Mouse (Mus musculus) erythroblast, adult 5-6 weeks (primary cell): ENCODE measurements around the gene Serhl. TPM values are rescaled to one million over a fixed set of nuclear protein-coding genes. Genes with fewer than 3 reads are reported as not detected.
"Not testable (repeated sequence)": the region's sequence is repeated elsewhere in the genome, so short reads cannot be mapped to it uniquely, and the experiment has no call there.

ENCODE experiments used
- ATAC-seq: replicated peaks from 2 replicates; pipeline ENCODE4 v1.8.0; 2016; ENCODE audit warnings: moderate number of reproducible peaks, mild to moderate bottlenecking, moderate TSS enrichment, inconsistent platforms; ENCODE audit not compliant: poor library complexity, low FRiP score, severe bottlenecking
- total RNA-seq, 2 experiments: library from RNA; stranded (forward) in 1 of 2; stranded (reverse) in 1 of 2; fragments of 150-400 nt in 1 of 2; fragments of 200-764, 138-1000 nt in 1 of 2; gene quantifications; 2 replicates each; pipeline versions ENCODE4 v1.2.3 to v1.2.4; 2015 to 2017; ENCODE audit warnings: low replicate concordance in 2 of 2

Serhl gene
- total RNA-seq, 2 experiments from 2014 or later, result 18.3 to 19.4 TPM

DNA sequence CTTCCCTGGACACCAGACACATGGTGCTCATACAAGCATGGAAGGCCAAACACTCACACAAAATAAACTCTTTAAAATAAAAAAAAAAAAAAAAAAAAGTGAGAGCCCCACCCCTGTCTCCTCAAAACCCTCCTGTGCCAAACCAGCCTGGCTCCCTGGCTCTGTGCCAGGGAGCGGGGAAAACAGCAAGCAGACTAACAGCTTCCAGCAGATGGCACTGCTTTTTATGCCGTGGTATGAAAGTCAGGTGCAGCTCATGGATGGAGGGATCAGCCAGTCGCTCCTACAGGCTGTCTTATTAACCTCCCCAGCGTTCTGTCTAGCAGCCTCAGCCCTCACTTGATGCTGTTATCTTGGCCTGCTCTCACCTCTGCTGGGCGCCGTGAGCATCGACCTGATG is 29.1 kb downstream of the Serhl start:
- ATAC-seq, result no peak

DNA sequence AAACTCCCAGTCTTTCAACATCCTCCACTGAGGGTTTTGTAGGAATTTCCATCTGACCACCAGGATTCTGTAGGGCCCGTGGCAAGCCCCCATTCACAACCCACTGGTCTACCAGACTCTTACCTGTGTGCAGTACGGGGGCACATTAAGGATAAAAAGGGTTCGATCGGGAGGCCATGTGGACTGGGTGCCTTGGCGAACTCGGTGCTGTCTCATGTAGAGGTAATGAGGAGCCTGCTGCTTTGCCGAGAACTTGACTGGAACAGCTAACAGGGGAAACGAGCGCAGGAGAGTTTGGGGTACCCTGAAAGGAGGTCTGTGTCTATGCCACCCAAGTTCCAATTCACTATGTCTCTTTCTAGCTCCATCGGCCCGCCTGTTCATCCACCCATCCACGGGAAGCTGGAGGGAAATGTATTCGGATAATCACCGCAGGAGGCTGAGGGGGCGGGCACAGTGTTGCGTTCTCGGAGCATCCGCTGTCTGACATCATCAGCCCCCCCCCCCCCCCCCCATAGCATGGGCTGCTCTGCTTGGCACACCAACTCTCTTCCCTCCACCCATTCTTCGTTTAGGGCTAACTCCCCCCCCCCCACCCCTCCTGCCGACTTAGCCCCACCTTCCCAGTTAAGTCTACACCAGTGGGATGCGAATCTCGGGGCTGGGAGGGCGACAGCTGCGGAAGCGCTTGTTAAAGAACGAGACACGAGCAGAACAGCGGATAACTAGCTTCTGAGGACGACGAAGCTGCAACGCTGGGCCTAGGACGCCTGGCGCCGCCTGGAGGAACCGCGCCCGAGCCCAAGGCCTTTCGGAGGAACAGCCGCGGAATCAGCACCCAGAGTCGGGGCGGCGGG is 32.6 kb downstream of the Serhl start:
- ATAC-seq, result peak; percentile 68

DNA sequence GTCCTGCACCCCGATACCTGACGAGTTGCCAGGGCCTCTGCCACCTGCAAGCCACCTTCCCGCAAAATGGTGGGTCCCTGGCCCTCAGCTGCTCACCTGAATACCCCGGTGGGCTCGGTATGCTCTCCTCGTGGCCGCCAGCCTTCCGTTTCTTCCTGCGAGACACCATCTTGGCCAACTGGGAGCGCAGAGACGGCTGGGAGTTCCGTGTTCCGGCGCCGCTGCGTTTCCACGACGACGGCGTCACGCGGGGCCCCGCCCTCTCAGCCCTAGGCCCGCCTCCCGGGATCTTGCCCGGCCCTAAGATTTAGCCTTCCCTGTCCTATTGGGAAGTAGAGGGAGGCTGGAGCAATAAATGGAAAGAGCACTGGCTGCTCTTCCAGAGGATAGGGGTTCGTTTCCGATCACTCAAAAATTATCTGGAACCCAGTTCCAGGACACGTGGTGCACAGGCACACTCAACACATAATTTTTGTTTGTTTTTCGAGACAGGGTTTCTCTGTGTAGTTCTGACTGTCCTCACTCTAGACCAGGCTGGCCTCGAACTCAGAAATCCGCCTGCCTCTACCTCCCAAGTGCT is 33.4 kb downstream of the Serhl start, which contains the start of gene Rrp7a:
Gene Rrp7a, minus strand, starts transcription at position 236 of the 580 bp plus-strand sequence.
- peak; percentile 97 for ATAC-seq

DNA sequence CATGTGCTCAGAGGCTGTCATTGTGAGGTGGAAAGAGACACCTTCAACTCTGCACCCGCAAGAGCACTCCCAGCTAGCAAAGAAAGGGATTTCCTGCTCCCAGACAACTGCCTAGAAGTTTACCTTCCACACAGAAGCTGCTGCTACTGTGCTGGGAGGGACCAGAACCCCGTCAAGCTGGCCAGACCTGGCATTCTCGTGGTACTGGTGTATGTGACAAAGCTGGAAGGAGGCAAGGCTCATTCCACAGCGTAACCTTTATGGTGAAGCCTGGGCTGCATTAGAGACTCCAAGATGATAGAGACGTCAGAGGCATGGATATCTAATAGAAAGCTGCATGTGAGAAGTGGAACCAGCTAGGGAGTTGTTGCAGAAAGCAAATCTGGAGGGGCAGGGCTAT is 35.3 kb downstream of the Serhl start:
- ATAC-seq, result no peak

DNA sequence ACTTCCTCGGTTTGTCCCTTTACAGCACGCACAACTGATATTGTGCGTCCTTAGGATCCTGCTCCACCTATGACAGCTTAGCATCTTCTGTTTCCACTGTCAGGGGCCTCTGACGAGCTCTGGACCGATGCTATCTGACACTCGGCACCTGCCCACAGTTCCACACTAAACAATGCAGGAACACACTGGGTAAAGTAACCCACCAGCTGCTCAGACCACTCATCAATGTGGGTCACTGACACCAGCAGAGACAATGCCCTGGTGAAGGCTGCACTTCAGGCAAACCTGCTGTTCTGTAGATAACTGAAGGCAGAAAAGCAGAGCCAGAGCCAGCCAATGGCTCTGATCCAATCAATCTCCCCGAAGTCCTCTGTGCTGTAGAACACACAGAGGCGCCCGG is 37.3 kb downstream of the Serhl start:
- ATAC-seq, result no peak

DNA sequence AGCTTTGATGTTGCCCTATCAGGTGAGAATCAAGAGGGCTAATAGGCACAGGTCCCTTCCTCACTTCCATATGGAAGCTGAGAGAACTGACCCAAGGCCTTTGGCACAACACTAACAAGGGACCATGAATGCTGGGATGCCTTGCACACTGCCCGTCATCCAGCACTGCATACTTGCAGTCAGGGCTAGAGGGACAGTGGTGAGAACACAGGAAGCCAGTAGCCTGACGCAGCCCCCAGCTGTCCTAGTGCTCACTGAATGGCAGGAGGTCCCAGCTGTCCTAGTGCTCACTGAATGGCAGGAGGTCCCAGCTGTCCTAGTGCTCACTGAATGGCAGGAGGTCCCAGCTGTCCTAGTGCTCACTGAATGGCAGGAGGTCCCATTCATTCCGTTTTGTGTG is 37.7 kb downstream of the Serhl start:
- ATAC-seq, result not testable (repeated sequence)

DNA sequence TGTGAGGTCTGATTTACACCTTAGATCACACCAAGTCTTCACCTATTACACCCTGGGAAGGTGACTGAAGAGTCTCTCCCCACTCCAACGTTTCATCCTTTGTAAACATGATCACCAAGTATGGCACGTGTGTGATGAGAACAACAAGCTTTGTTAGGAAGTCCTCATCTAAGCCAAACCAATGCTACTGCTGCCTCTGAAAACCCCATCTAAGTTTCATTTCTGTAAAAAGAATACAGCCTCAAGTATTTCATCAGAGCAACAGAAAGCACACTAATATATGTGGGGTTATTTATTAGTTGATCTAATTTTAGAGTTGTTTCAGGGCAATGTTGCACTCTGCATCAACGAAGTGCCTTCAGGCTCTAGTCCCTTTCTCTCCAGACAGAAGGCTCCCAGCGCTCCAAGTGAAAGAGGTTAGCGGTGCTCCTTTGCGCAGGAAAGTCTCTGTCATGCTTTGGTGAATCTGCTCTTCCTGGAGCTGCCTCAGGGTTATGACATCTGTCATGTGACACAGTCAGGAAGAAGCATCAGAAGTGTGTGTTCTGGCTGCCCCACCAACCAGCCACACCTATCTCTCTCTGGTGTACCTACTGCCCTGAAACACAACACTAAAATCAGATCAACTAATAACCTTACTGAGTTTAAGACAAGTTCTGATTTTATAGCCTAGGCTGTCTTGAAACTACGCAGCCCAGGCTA is 40.4 kb downstream of the Serhl start:
- no peak for ATAC-seq

DNA sequence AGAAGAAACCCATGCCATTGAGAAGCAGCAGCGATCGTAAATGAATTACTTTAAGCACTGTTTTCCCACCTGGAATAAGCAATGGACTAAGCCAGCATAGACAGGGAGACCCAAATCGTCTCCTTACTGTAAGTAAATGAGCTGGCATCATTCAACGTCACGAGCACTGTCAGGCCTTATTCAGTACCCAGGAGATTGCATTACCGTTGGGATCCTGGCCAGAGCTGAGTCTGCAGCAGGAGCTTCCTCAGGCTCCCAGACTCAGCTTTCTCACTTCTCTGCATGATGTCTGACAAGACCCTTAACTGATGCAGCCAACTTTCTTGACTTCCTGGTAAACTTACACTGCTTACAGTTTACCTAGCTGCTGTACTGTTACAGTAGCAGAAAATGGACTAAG is 45.4 kb downstream of the Serhl start:
- no peak for ATAC-seq

DNA sequence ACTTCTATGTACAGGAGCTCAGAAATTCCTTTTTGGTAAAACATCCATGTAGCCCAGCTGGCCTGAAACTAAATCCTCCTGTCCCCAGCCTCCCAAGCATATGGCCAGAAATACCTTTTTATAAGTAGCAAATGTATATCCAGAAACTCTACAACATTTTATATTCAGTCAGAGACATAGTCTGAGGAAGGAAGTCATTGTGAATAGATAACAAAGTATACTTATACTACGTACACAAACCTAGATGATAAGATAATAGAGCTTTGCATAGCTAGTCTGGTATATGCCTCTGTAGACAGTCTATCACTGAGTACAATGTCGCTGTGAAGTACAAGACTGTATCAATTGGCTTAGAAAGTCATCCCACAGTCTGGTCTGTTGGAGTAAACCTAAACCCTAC is 46.3 kb downstream of the Serhl start:
- no peak for ATAC-seq

DNA sequence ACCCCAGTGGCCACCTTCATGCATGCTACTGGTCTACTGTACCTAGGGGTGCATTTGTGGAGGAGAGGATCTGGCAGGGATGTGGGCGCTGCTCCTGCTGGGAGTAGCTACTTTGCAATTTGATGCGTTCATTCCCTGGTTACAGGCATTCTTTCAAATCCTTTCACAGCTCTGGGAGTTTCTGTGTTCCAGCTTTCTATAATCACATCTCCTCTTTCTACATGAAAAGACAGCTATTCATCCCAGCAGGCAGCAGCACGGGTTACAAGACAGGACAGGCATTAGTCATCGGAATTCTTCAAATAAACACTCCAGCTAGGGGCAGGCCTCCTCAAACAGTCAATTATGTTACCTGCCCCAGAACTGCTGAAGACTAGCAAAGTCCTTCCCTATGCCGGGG is 53.6 kb downstream of the Serhl start:
- ATAC-seq, result no peak

DNA sequence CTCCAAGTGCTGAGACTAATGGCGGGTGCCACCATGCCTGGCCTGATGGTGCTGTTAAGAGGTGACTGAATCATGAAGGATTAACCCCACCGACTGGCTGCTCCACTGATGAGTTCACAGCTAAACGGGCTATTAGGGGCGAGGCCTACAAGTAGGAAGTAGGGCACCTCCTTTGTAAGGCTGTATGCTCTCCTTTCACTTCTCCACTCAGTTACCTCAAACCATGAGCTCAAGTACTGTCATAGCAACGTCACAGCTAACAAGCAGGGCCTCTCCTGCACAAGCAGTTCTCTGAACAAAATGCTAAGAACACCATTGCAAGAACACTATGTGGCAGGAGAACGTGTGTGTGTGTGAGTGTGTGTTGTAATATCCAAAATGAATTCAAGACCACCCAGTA is 56.2 kb downstream of the Serhl start:
- ATAC-seq, result no peak

DNA sequence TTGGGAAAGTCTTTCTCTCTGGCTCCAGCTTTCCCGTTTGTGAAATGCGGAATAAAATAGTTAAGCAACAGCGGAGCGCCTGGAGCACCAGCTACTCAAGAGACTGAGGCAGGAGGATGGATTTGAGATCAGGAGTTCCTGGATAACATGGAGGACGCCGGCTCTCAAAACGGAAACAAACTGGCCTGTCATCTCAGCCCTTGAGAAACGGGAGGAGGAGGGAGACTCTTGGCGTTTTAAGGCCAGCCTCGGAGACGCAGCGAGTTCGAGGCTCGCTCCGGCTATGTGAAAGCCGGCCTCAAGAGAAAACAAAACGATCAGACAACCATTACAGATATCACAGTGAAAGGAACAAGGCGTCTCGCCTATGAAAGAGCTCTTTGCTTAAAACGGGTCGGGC is 59.1 kb downstream of the Serhl start:
- peak; percentile 19; the same call in 1 of the 2 replicates for ATAC-seq

DNA sequence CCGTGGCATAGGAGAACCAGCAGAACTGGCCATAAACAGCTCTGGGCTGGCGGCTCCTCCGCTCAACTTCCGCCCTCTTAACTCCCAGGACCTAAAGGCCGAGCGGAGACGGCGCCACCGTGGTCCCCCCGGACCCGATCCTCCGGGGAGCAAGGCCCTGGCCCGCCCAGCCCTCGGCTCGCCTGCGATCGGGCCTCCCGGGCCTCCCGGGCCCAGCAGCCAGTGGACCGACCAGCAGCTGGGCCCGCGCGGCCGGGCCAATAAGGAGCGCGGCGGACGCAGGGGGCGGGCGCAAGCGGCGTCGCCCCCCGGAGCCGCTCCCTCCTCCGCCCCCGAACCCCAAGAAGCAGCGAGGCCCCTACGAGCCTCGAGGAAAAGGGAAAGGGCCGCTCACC is 59.5 kb downstream of the Serhl start:
- ATAC-seq, result peak; percentile 64

DNA sequence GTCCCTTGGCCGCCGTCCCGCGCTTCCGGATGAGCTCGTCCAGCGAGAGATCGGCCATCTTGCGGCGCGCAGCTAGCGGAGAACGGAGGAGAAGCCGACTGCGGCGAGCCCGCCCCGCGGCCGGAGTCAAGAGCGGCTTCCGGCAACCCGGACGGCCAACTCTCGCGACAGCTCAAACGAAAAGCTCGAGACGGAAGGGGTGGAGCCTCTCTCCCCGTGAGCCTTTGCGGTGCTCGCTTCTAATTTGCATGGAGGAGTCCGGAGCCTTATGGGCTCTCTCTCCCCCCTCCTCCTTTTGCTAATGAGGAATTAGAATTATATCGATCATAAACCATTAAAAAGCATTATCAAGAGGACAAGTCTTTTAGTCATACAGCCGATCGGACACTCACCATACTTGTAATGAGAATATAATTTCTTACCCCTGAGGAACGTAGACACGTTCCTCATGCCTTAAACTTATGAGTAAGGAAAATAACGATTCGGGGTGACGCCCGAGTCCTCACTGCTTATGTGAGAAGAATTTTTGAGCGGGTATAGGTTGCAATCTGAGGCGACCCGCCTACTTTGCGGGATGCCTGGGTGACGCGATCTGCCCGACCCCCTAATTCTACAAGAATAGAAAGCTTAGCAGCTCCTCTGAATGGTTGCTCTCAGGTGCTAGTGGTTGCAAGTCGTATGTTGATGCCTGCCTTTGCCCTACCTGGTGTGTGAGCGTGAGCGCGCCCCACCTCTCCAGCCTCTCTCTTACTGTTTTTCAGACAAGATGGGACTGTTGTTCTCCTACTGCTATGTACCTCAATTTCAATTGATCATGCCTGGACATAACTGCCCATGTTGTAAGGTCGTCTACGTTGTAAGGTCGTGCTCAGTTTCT is 60.1 kb downstream of the Serhl start, which contains the start of gene Poldip3:
Gene Poldip3, minus strand, starts transcription at position 189 of the 877 bp plus-strand sequence.
- peak; percentile 88 for ATAC-seq

DNA sequence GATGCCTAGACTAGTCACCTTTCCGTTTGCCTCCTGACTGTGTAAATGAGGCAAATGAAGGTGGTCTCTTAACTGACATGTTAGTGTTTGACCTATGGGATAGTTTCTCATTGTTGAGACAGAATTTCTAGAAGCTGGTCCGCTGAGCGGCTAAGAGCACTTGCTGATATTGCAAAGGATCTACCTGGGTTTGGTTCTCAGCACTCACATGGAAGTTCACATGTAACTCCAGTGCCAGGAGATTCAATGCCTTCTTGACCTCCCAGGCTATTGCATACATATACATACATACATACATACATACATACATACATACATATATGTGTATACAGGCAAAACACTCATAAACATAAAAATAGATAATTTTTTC is 60.8 kb downstream of the Serhl start:
- ATAC-seq, result no peak

DNA sequence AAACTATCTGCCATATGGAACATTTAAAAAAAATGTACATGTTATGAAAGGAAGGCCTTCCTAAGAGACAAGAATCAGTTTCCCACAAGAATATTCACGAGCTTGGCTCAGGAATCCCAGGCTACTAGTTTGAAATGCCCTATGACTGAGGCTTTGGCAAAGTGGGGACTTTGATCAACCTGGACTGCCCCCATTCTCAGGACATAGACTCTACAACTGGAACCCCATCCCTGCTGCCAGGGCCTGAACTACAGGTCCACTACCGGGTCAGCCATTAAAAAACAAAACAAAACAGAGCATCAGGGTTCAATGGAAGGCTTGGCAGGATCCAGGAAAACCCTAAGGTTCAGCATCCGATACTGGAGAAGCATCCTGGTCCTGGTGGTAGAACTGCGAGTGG is 61.4 kb downstream of the Serhl start:
- no peak for ATAC-seq

DNA sequence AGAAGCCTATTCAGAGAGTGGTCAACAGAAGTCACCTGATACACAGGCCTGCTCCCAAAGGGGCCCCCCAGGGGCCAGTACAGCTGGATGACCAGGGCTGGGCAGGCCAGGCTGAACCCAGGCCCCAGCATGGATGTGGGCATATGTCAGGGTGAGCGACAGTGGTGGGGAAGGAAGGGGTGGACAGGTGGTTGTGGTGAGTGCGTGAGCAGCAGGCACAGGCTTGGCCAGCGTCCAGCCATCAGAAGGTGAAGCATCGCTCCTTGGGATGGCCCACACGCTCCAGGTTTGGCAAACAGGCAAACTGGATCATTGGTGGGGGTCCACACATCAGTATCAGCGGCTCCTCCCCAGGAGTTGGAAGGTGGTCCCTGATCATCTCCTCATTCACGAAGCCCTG is 65.0 kb downstream of the Serhl start:
- no peak for ATAC-seq

DNA sequence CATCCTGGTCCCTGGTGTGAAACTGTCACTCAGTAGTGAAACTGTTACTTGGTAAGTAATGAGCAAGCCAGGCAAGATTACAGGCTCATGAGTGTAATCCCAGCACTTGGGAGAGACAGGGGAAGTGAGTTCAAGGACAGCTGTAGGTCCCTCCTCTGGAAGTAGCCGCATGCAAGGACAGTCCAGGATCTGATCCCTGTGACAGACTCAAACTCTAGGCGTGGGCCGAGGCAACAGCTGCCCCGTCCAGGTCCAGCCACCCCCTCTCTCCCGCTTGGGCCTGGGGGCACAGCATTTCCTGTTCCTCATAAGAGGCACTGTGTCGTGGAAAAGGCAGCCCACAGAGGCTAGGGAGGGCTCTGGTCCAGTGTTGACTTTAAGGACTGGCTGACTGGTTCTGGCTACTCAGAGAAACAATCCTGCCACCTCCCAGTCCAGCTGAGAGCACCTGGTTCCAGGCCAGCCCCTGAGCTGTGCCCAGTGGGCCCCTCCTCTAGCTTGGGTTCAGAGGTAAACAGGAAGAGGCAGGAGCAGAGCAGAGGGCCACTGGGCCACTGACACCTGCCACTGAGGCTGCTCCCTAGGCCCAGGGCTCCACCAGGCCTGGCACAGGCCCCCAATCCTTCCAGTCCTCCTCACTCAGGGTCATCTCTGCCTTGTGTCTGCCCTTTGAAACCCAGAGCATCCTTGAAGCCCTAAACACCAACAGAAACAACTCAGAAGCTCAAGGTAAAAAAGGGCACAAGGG is 66.5 kb downstream of the Serhl start:
- no peak for ATAC-seq
